Mouse (Mus musculus): ENCODE data around the gene Dcakd. TPM values are rescaled to one million over a fixed set of nuclear protein-coding genes. Genes with fewer than 3 reads are reported as not detected.

Gene Dcakd
- 91.4 and 99.8 TPM in 2 replicates for polyA plus RNA-seq (2012)

GRCm38 (mm10) chr11:103028176-103028891 is at the start of gene Dcakd, which contains the start of gene Nmt1:
TSS of gene Dcakd (minus strand) at chr11:103028333.
TSS of gene Nmt1 (plus strand) at chr11:103028190.

DNA sequence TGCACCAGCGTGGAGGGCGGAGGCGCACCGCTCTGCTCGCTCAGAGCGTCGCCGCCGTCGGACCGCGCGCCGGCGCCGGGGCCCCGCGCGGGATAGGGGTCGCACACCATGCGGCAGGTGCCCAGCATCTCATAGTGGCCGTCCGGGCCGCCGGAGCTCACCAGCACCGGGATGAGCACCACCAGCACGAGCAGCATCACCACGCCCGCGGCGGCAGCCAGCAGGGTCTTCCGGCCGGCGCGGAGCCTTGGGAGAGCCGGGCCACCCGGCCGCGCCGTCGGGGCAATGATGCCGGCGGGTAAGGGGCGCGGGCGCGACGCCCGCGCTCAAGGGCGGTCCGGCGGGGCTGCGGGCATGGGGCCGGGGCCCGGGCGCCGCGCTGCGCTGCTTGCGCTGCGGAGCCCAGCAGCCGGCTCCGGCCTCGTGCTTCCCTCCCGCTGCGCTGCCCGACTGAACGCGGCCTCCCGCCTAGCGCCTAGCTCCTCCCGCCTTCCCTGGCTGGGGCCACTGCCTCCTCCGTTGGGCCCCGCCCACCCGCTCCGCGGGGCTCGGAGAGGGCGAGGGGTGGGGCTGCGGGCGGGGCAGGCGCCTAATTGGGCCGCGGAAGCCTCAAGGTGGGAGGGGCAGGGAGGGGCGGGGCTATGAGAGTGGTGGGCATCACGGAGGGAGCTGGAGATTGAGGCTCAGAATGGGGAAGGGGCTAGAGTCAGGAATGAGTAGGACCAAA is 81.7 kb downstream of the Dcakd start, which contains the start of gene C1ql1:
TSS of gene C1ql1 (minus strand) at position 424 of the 727 bp plus-strand sequence.

Other genes starting within 250 kb of the Dcakd start
- not detected in 2 replicates for gene Gjc1, start 208.6 kb downstream of the Dcakd start, polyA plus RNA-seq (2012)
- not detected in 2 replicates for gene Higd1b, start 192.5 kb downstream of the Dcakd start, polyA plus RNA-seq (2012)
- 180 and 239 TPM in 2 replicates for gene Eftud2, start 147.3 kb downstream of the Dcakd start, polyA plus RNA-seq (2012)
- gene Ccdc103, start 147.1 kb downstream of the Dcakd start, polyA plus RNA-seq (2012) = 0.19 TPM in 1 of 2 replicates, not detected in the other
- gene Fam187a, start 143.2 kb downstream of the Dcakd start, polyA plus RNA-seq (2012) = not detected in 2 replicates
- 0.02 and 0.06 TPM in 2 replicates for gene Gfap, start 127.4 kb downstream of the Dcakd start, polyA plus RNA-seq (2012)
- 19.7 and 21.6 TPM in 2 replicates for gene Kif18b, start 103.2 kb downstream of the Dcakd start, polyA plus RNA-seq (2012)
- gene C1ql1, start 81.6 kb downstream of the Dcakd start, polyA plus RNA-seq (2012) = 0.06 and 0.60 TPM in 2 replicates
- gene Nmt1, start 143 bp downstream of the Dcakd start, polyA plus RNA-seq (2012) = 8.9 and 14.0 TPM in 2 replicates
- gene Plcd3, start 73.3 kb upstream of the Dcakd start, polyA plus RNA-seq (2012) = 0.39 and 1.1 TPM in 2 replicates
- gene Acbd4, start 73.3 kb upstream of the Dcakd start, polyA plus RNA-seq (2012) = 12.1 TPM in 2 replicates
- 41.2 and 64.6 TPM in 2 replicates for gene Hexim1, start 87.9 kb upstream of the Dcakd start, polyA plus RNA-seq (2012)
- gene Hexim2, start 104.1 kb upstream of the Dcakd start, polyA plus RNA-seq (2012) = 8.2 and 8.4 TPM in 2 replicates
- 146 and 177 TPM in 2 replicates for gene Fmnl1, start 142.8 kb upstream of the Dcakd start, polyA plus RNA-seq (2012)
- gene 1700023F06Rik, start 180.2 kb upstream of the Dcakd start, polyA plus RNA-seq (2012) = not detected in 2 replicates
- gene Spata32, start 190.1 kb upstream of the Dcakd start, polyA plus RNA-seq (2012) = not detected in 2 replicates
- 8.7 and 10.8 TPM in 2 replicates for gene Map3k14, start 239.1 kb upstream of the Dcakd start, polyA plus RNA-seq (2012)

Data from megakaryocyte-erythroid progenitor cell, adult 5 weeks (primary cell).